Mouse (Mus musculus) embryonic facial prominence, embryonic 12.5 days (tissue): ENCODE results near the gene Myo16. TPM values are rescaled to one million over a fixed set of nuclear protein-coding genes. Genes with fewer than 3 reads are reported as not detected.

Experiments
- ATAC-seq: fragments of 200-750 bp; cut with Nextera tagmentation; 2 replicates; pipeline ENCODE4 v1.8.0; 2017; ENCODE audit not compliant: insufficient number of reproducible peaks, insufficient read depth, low FRiP score, low TSS enrichment
- H3K27ac ChIP-seq: fragments of 300-500 bp; sonication (generic); 2 replicates; pipeline ENCODE4 v1.5.1; 2016; ENCODE audit warnings: mild to moderate bottlenecking
- H3K27me3 ChIP-seq: fragments of 300-500 bp; sonication (generic); 2 replicates; pipeline ENCODE4 v1.6.1; 2016; ENCODE audit warnings: mild to moderate bottlenecking, moderate library complexity
- H3K36me3 ChIP-seq: fragments of 300-500 bp; sonication (generic); 2 replicates; pipeline ENCODE4 v1.6.1; 2016; ENCODE audit warnings: mild to moderate bottlenecking
- H3K4me1 ChIP-seq: fragments of 300-500 bp; sonication (generic); 2 replicates; pipeline ENCODE4 v1.6.1; 2016
- H3K4me2 ChIP-seq: fragments of 300-500 bp; sonication (generic); replicated peaks from 2 replicates; pipeline ENCODE4 v1.6.1; 2016; ENCODE audit warnings: mild to moderate bottlenecking, moderate library complexity
- H3K4me3 ChIP-seq: fragments of 300-500 bp; sonication (generic); 2 replicates; pipeline ENCODE4 v1.5.1; 2016; ENCODE audit warnings: mild to moderate bottlenecking
- H3K9ac ChIP-seq: fragments of 300-500 bp; sonication (generic); 2 replicates; pipeline ENCODE4 v1.6.1; 2016; ENCODE audit warnings: mild to moderate bottlenecking, moderate library complexity
- H3K9me3 ChIP-seq: fragments of 300-500 bp; sonication (generic); 2 replicates; pipeline ENCODE4 v1.6.1; 2016; ENCODE audit warnings: mild to moderate bottlenecking, moderate library complexity
- WGBS: fragments of 180-500 bp; shearing (Covaris S2); methylation state at CpG from one replicate; pipeline ENCODE4 v1.1.7; 2016; 5-methylcytosine and 5-hydroxymethylcytosine counted together
- polyA plus RNA-seq: library from polyadenylated mRNA; unstranded; fragments of >200 nt; fragmentation: Nextera tagmentation; extraction: Ambion mirVana; gene quantifications from 2 replicates; pipeline ENCODE4 v1.2.1, GENCODE M21; 2016

Gene Myo16
- polyA plus RNA-seq, 1 experiment from 2014 or later = 0.67 TPM

- 51% methylated on average over 12 of the region's 12 CpGs for WGBS
- no peak overlapping the region for H3K27ac ChIP-seq
- H3K4me2 ChIP-seq = no peak overlapping the region
- H3K27me3 ChIP-seq = no peaks in the 10 kb centered on the region
- no peak for ATAC-seq
- H3K9ac ChIP-seq = no peak overlapping the region
- H3K36me3 ChIP-seq = no peaks in the 10 kb centered on the region
- H3K4me1 ChIP-seq = no peaks in the 10 kb centered on the region
- no peak overlapping the region for H3K4me3 ChIP-seq
- no peaks in the 10 kb centered on the region for H3K9me3 ChIP-seq
Measured at GRCm38 (mm10) chr8:10606028-10606815, 452.5 kb downstream of the Myo16 start.

- no peaks in the 10 kb centered on the region for H3K27me3 ChIP-seq
- WGBS = 59% methylated on average over 4 of the region's 4 CpGs
- H3K4me1 ChIP-seq = no peaks in the 10 kb centered on the region
- no peak for ATAC-seq
- H3K4me3 ChIP-seq = no peak overlapping the region
- H3K27ac ChIP-seq = no peak overlapping the region
- no peak overlapping the region for H3K4me2 ChIP-seq
- no peaks in the 10 kb centered on the region for H3K36me3 ChIP-seq
- H3K9me3 ChIP-seq = no peaks in the 10 kb centered on the region
- H3K9ac ChIP-seq = no peak overlapping the region
Measured at GRCm38 (mm10) chr8:10606816-10607209, 453.1 kb downstream of the Myo16 start.

GRCm38 (mm10) chr8:10611636-10612035 is 457.9 kb downstream of the Myo16 start:
- Histone ChIP-seq H3K4me1 (no peaks in the 10 kb centered on the region), H3K9me3 (no peaks in the 10 kb centered on the region), H3K4me3 (no peak overlapping the region), H3K27me3 (no peaks in the 10 kb centered on the region), H3K36me3 (no peaks in the 10 kb centered on the region), H3K4me2 (no peak overlapping the region), H3K27ac (no peak overlapping the region), H3K9ac (no peak overlapping the region)
- 84% methylated on average over 5 of the region's 5 CpGs for WGBS
- ATAC-seq = no peak

GRCm38 (mm10) chr8:10613371-10613770 is 459.7 kb downstream of the Myo16 start:
- H3K9me3 ChIP-seq = no peaks in the 10 kb centered on the region
- ATAC-seq = no peak
- no peaks in the 10 kb centered on the region for H3K27me3 ChIP-seq
- no peaks in the 10 kb centered on the region for H3K36me3 ChIP-seq
- H3K27ac ChIP-seq = no peak overlapping the region
- WGBS = 64% methylated on average over 2 of the region's 2 CpGs
- no peaks in the 10 kb centered on the region for H3K4me1 ChIP-seq
- H3K4me3 ChIP-seq = no peak overlapping the region
- H3K9ac ChIP-seq = no peak overlapping the region
- no peak overlapping the region for H3K4me2 ChIP-seq

GRCm38 (mm10) chr8:10619689-10620088 is 466.0 kb downstream of the Myo16 start:
- Histone ChIP-seq H3K27me3 (no peaks in the 10 kb centered on the region), H3K9ac (no peak overlapping the region), H3K4me3 (no peak overlapping the region), H3K27ac (no peak overlapping the region), H3K4me1 (no peaks in the 10 kb centered on the region), H3K4me2 (no peak overlapping the region), H3K9me3 (no peaks in the 10 kb centered on the region), H3K36me3 (no peaks in the 10 kb centered on the region)
- 75% methylated on average over 2 of the region's 2 CpGs for WGBS
- ATAC-seq = no peak

GRCm38 (mm10) chr8:10625262-10625661 is 471.6 kb downstream of the Myo16 start:
- Histone ChIP-seq H3K9me3 (no peaks in the 10 kb centered on the region), H3K27me3 (no peaks in the 10 kb centered on the region), H3K27ac (no peak overlapping the region), H3K4me2 (no peak overlapping the region), H3K9ac (no peak overlapping the region), H3K36me3 (no peaks in the 10 kb centered on the region), H3K4me1 (peaks cover 9% of the 10 kb centered on the region), H3K4me3 (no peak overlapping the region)
- ATAC-seq = no peak
- WGBS = 34% methylated on average over 5 of the region's 5 CpGs

GRCm38 (mm10) chr8:10628725-10629124 is 475.0 kb downstream of the Myo16 start:
- 67% methylated on average over 8 of the region's 8 CpGs for WGBS
- H3K4me2 ChIP-seq = no peak overlapping the region
- H3K36me3 ChIP-seq = no peaks in the 10 kb centered on the region
- no peaks in the 10 kb centered on the region for H3K27me3 ChIP-seq
- H3K4me3 ChIP-seq = no peak overlapping the region
- ATAC-seq = no peak
- peaks cover 16% of the 10 kb centered on the region for H3K4me1 ChIP-seq
- no peaks in the 10 kb centered on the region for H3K9me3 ChIP-seq
- H3K9ac ChIP-seq = no peak overlapping the region
- H3K27ac ChIP-seq = no peak overlapping the region

- no peaks in the 10 kb centered on the region for H3K9me3 ChIP-seq
- no peak overlapping the region for H3K4me3 ChIP-seq
- no peaks in the 10 kb centered on the region for H3K27me3 ChIP-seq
- peak overlapping the region; percentile 67 for H3K27ac ChIP-seq
- 42% methylated on average over 5 of the region's 5 CpGs for WGBS
- peaks cover 17% of the 10 kb centered on the region for H3K4me1 ChIP-seq
- no peak overlapping the region for H3K9ac ChIP-seq
- H3K36me3 ChIP-seq = no peaks in the 10 kb centered on the region
- ATAC-seq = no peak
- no peak overlapping the region for H3K4me2 ChIP-seq
Measured at GRCm38 (mm10) chr8:10629862-10630261, 476.2 kb downstream of the Myo16 start.

GRCm38 (mm10) chr8:10631006-10631405 is 477.3 kb downstream of the Myo16 start:
- no peak overlapping the region for H3K27ac ChIP-seq
- H3K4me1 ChIP-seq = peaks cover 17% of the 10 kb centered on the region
- H3K4me2 ChIP-seq = no peak overlapping the region
- ATAC-seq = no peak
- H3K36me3 ChIP-seq = no peaks in the 10 kb centered on the region
- H3K9me3 ChIP-seq = no peaks in the 10 kb centered on the region
- no peaks in the 10 kb centered on the region for H3K27me3 ChIP-seq
- WGBS = 87% methylated on average over 2 of the region's 2 CpGs
- H3K9ac ChIP-seq = no peak overlapping the region
- H3K4me3 ChIP-seq = no peak overlapping the region

- no peak overlapping the region for H3K9ac ChIP-seq
- no peak for ATAC-seq
- H3K27me3 ChIP-seq = no peaks in the 10 kb centered on the region
- H3K27ac ChIP-seq = no peak overlapping the region
- 67% methylated on average over 6 of the region's 6 CpGs for WGBS
- H3K36me3 ChIP-seq = no peaks in the 10 kb centered on the region
- H3K4me1 ChIP-seq = peaks cover 17% of the 10 kb centered on the region
- no peak overlapping the region for H3K4me3 ChIP-seq
- H3K4me2 ChIP-seq = no peak overlapping the region
- H3K9me3 ChIP-seq = no peaks in the 10 kb centered on the region
Measured at GRCm38 (mm10) chr8:10632603-10633002, 478.9 kb downstream of the Myo16 start.

GRCm38 (mm10) chr8:10633360-10634140 is 479.8 kb downstream of the Myo16 start:
- Histone ChIP-seq H3K9me3 (no peaks in the 10 kb centered on the region), H3K4me1 (peaks cover 17% of the 10 kb centered on the region), H3K36me3 (no peaks in the 10 kb centered on the region), H3K27me3 (no peaks in the 10 kb centered on the region), H3K27ac (no peak overlapping the region), H3K4me3 (no peak overlapping the region), H3K9ac (no peak overlapping the region), H3K4me2 (no peak overlapping the region)
- ATAC-seq = no peak
- 30% methylated on average over 12 of the region's 12 CpGs for WGBS

GRCm38 (mm10) chr8:10634421-10634820 is 480.7 kb downstream of the Myo16 start:
- H3K4me2 ChIP-seq = no peak overlapping the region
- H3K9ac ChIP-seq = no peak overlapping the region
- no peaks in the 10 kb centered on the region for H3K36me3 ChIP-seq
- peaks cover 14% of the 10 kb centered on the region for H3K4me1 ChIP-seq
- 0 out of 2 replicates have a peak, but pooled peaks have one; percentile 13 for ATAC-seq
- H3K4me3 ChIP-seq = no peak overlapping the region
- no peaks in the 10 kb centered on the region for H3K27me3 ChIP-seq
- 71% methylated on average over 13 of the region's 13 CpGs for WGBS
- H3K27ac ChIP-seq = no peak overlapping the region
- H3K9me3 ChIP-seq = no peaks in the 10 kb centered on the region
